Mouse (Mus musculus) limb, embryonic 12.5 days (tissue): ENCODE measurements around the gene Midn. TPM values are rescaled to one million over a fixed set of nuclear protein-coding genes. Genes with fewer than 3 reads are reported as not detected.
A peak's percentile ranks its signal among the peaks of the same experiment; 100 is the strongest.

ENCODE experiments used
- ATAC-seq: fragments of 200-750 bp; cut with Nextera tagmentation; 2 replicates; pipeline ENCODE4 v1.8.0; 2017; ENCODE audit warnings: low read depth, moderate TSS enrichment; ENCODE audit not compliant: insufficient number of reproducible peaks, insufficient read depth, low FRiP score, low TSS enrichment
- H3K27ac ChIP-seq: fragments of 300-500 bp; sonication (generic); 2 replicates; pipeline ENCODE4 v1.5.1; 2016; ENCODE audit warnings: mild to moderate bottlenecking, moderate library complexity
- H3K27me3 ChIP-seq: fragments of 300-500 bp; sonication (generic); 2 replicates; pipeline ENCODE4 v1.6.1; 2016; ENCODE audit warnings: mild to moderate bottlenecking, moderate library complexity
- H3K36me3 ChIP-seq: fragments of 300-500 bp; sonication (generic); 2 replicates; pipeline ENCODE4 v1.6.1; 2016; ENCODE audit warnings: mild to moderate bottlenecking, moderate library complexity
- H3K4me1 ChIP-seq: fragments of 300-500 bp; sonication (generic); replicated peaks from 2 replicates; pipeline ENCODE4 v1.6.1; 2016
- H3K4me2 ChIP-seq: fragments of 300-500 bp; sonication (generic); 2 replicates; pipeline ENCODE4 v1.6.1; 2016; ENCODE audit warnings: mild to moderate bottlenecking, moderate library complexity
- H3K4me3 ChIP-seq: fragments of 300-500 bp; sonication (generic); replicated peaks from 2 replicates; pipeline ENCODE4 v1.5.1; 2016; ENCODE audit warnings: mild to moderate bottlenecking
- H3K9ac ChIP-seq: fragments of 300-500 bp; sonication (generic); replicated peaks from 2 replicates; pipeline ENCODE4 v1.6.1; 2016; ENCODE audit warnings: mild to moderate bottlenecking, moderate library complexity
- H3K9me3 ChIP-seq: fragments of 300-500 bp; sonication (generic); 2 replicates; pipeline ENCODE4 v1.6.1; 2016; ENCODE audit warnings: mild to moderate bottlenecking, moderate library complexity
- WGBS: fragments of 180-500 bp; shearing (Covaris S2); methylation state at CpG from one replicate; pipeline ENCODE4 v1.1.7; 2016; 5-methylcytosine and 5-hydroxymethylcytosine counted together
- polyA plus RNA-seq: library from polyadenylated mRNA; unstranded; fragments of >200 nt; fragmentation: Nextera tagmentation; extraction: Ambion mirVana; gene quantifications from 2 replicates; pipeline ENCODE4 v1.2.1, GENCODE M21; 2016

Midn gene
- polyA plus RNA-seq, 1 experiment from 2014 or later: 30.6 TPM

- H3K27ac ChIP-seq: no peak overlapping the region
- H3K36me3 ChIP-seq: no peaks in the 10 kb centered on the region
- WGBS: 41% methylated on average over 7 of the region's 7 CpGs
- ATAC-seq: no peak
- H3K27me3 ChIP-seq: peaks cover 15% of the 10 kb centered on the region
- no peak overlapping the region for H3K4me2 ChIP-seq
- no peak overlapping the region for H3K4me3 ChIP-seq
- 0 out of 2 replicates have a peak overlapping the region, but pooled peaks have one; percentile 23 for H3K9ac ChIP-seq
- peaks cover 11% of the 10 kb centered on the region; the same call in 1 of the 2 replicates for H3K4me1 ChIP-seq
- no peaks in the 10 kb centered on the region for H3K9me3 ChIP-seq
Observed at GRCm38 (mm10) chr10:80204055-80204454, 56.0 kb downstream of the Midn start.

- peaks cover 23% of the 10 kb centered on the region for H3K27me3 ChIP-seq
- H3K36me3 ChIP-seq: no peaks in the 10 kb centered on the region
- no peak overlapping the region for H3K9ac ChIP-seq
- peaks cover 9% of the 10 kb centered on the region; the same call in 1 of the 2 replicates for H3K4me1 ChIP-seq
- no peak overlapping the region for H3K27ac ChIP-seq
- no peak overlapping the region for H3K4me2 ChIP-seq
- H3K9me3 ChIP-seq: no peaks in the 10 kb centered on the region
- ATAC-seq: no peak
- WGBS: 58% methylated on average over 1 of the region's 1 CpGs
- no peak overlapping the region for H3K4me3 ChIP-seq
Observed at GRCm38 (mm10) chr10:80207201-80207600, 59.1 kb downstream of the Midn start.

- H3K27ac ChIP-seq: no peak overlapping the region
- H3K36me3 ChIP-seq: no peaks in the 10 kb centered on the region
- H3K9me3 ChIP-seq: no peaks in the 10 kb centered on the region
- 66% methylated on average over 10 of the region's 10 CpGs for whole genome bisulfite sequencing
- H3K4me1 ChIP-seq: peaks cover 9% of the 10 kb centered on the region; the same call in 1 of the 2 replicates
- H3K4me3 ChIP-seq: no peak overlapping the region
- H3K27me3 ChIP-seq: peaks cover 23% of the 10 kb centered on the region
- no peak for ATAC-seq
- no peak overlapping the region for H3K4me2 ChIP-seq
- no peak overlapping the region for H3K9ac ChIP-seq
Observed at GRCm38 (mm10) chr10:80207676-80208075, 59.6 kb downstream of the Midn start.

Other genes starting within 250 kb of the Midn start
- 50.8 and 53.7 TPM in 2 replicates for gene Med16, start 239.3 kb upstream of the Midn start, polyA plus RNA-seq
- 5.5 and 21.1 TPM in 2 replicates for gene Gm26602, start 237.4 kb upstream of the Midn start, polyA plus RNA-seq
- 1.1 and 1.2 TPM in 2 replicates for gene Kiss1r, start 231.3 kb upstream of the Midn start, polyA plus RNA-seq
- 149 and 161 TPM in 2 replicates for gene R3hdm4, start 227.1 kb upstream of the Midn start, polyA plus RNA-seq
- 8.4 and 8.6 TPM in 2 replicates for gene Arid3a, start 221.2 kb upstream of the Midn start, polyA plus RNA-seq
- gene Wdr18, start 188.1 kb upstream of the Midn start, polyA plus RNA-seq: 120 and 122 TPM in 2 replicates
- gene Grin3b, start 177.6 kb upstream of the Midn start, polyA plus RNA-seq: 0.54 and 0.68 TPM in 2 replicates
- gene Tmem259, start 163.9 kb upstream of the Midn start, polyA plus RNA-seq: 20.7 and 22.5 TPM in 2 replicates
- gene Cnn2, start 159.7 kb upstream of the Midn start, polyA plus RNA-seq: 216 and 240 TPM in 2 replicates
- gene Abca7, start 151.8 kb upstream of the Midn start, polyA plus RNA-seq: 2.1 and 2.3 TPM in 2 replicates
- 12.5 and 12.6 TPM in 2 replicates for gene Arhgap45, start 131.6 kb upstream of the Midn start, polyA plus RNA-seq
- gene Polr2e, start 108.5 kb upstream of the Midn start, polyA plus RNA-seq: 241 and 251 TPM in 2 replicates
- gene Gpx4, start 101.1 kb upstream of the Midn start, polyA plus RNA-seq: 463 and 494 TPM in 2 replicates
- gene Sbno2, start 42.7 kb upstream of the Midn start, polyA plus RNA-seq: 13.9 and 14.4 TPM in 2 replicates
- gene Stk11, start 32.5 kb upstream of the Midn start, polyA plus RNA-seq: 16.1 and 18.1 TPM in 2 replicates
- gene Atp5d, start 9.6 kb upstream of the Midn start, polyA plus RNA-seq: 460 and 465 TPM in 2 replicates
- 4.9 and 5.6 TPM in 2 replicates for gene Cbarp, start 7.4 kb upstream of the Midn start, polyA plus RNA-seq
- 166 and 175 TPM in 2 replicates for gene Cirbp, start 17.7 kb downstream of the Midn start, polyA plus RNA-seq
- gene 1600002K03Rik, start 24.7 kb downstream of the Midn start, polyA plus RNA-seq: 9.1 and 9.5 TPM in 2 replicates
- 60.3 and 62.2 TPM in 2 replicates for gene Efna2, start 31.2 kb downstream of the Midn start, polyA plus RNA-seq
- gene Mum1, start 78.2 kb downstream of the Midn start, polyA plus RNA-seq: 103 and 112 TPM in 2 replicates
- 258 and 278 TPM in 2 replicates for gene Ndufs7, start 100.8 kb downstream of the Midn start, polyA plus RNA-seq
- 30.7 and 31.9 TPM in 2 replicates for gene Gamt, start 112.7 kb downstream of the Midn start, polyA plus RNA-seq
- 69.1 and 71.0 TPM in 2 replicates for gene Dazap1, start 113.2 kb downstream of the Midn start, polyA plus RNA-seq
- 926 and 930 TPM in 2 replicates for gene Rps15, start 144.2 kb downstream of the Midn start, polyA plus RNA-seq
- gene Apc2, start 147.7 kb downstream of the Midn start, polyA plus RNA-seq: 4.7 and 5.3 TPM in 2 replicates
- 48.1 and 50.5 TPM in 2 replicates for gene 2310011J03Rik, start 172.3 kb downstream of the Midn start, polyA plus RNA-seq
- gene Pcsk4, start 181.2 kb downstream of the Midn start, polyA plus RNA-seq: 6.3 and 6.6 TPM in 2 replicates
- gene Reep6, start 181.7 kb downstream of the Midn start, polyA plus RNA-seq: 4.1 and 4.6 TPM in 2 replicates
- gene Adamtsl5, start 200.1 kb downstream of the Midn start, polyA plus RNA-seq: 0.70 and 0.88 TPM in 2 replicates
- gene Plk5, start 208.2 kb downstream of the Midn start, polyA plus RNA-seq: 1.2 and 1.3 TPM in 2 replicates
- gene Mex3d, start 239.4 kb downstream of the Midn start, polyA plus RNA-seq: 12.5 and 15.2 TPM in 2 replicates